Mouse (Mus musculus): ENCODE measurements around the gene Rhbdl1.
A peak's percentile ranks its signal among the peaks of the same experiment; 100 is the strongest.

Rhbdl1 gene

DNA sequence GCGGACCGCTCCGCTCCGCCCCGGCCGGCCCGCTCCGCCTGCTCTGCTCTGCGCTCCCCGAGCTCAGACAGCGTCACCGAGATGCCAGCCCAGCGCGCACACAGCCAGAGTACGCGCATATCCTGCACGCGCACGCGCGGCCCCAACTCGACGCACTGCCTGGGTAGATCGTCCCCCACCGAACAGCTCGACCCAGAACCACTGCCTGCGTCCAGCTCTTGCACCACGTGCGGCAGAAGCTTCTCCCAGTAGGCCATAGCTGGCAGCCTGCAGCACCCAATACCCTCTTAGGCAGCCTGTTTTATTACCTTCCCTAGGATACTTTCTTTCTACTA, at the start of gene Rhbdl1:
TSS of gene Rhbdl1 (minus strand) at position 220 of the 335 bp plus-strand sequence.
- peak; percentile 90 to 93 for DNase-seq

DNA sequence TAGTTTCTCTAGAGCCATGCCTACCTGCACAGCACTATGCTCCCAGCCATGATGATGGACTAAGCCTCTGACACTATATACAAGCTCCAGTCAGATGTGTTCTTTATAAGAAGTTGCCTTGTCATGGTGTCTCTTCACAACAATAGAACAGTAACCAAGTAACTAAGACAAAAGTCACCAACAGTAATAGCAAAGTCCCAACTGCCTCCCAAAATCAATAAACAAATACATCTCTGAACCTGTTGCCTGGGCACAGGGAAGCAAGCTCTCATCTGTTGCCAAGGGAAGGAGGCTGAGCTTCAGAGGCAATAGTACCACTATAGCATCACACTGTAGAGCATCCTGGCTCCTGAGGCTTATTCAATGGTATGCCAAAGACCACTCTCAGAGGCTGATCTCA, 49.7 kb upstream of the Rhbdl1 start:
- DNase-seq: no peak

DNA sequence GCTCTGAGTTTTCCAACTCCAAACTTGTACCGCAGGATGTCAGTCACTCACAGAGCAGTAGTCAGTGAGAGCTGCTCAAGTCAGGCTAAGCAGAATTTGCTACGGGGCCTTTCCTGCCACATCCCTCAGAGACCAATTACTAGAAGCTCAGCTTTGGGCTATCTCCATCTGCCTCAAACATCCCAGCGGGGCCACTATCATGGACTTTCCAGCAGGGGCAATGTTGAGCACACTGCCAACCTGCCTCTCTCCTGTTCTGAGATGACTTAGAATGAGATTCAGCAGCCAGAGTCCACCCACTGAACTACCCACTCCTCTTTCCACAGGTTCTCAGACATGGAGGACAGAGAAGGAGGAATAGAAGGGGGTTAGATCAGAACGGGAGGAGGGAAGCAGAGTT, 48.5 kb upstream of the Rhbdl1 start:
- DNase-seq: peak; percentile 43 to 68

DNA sequence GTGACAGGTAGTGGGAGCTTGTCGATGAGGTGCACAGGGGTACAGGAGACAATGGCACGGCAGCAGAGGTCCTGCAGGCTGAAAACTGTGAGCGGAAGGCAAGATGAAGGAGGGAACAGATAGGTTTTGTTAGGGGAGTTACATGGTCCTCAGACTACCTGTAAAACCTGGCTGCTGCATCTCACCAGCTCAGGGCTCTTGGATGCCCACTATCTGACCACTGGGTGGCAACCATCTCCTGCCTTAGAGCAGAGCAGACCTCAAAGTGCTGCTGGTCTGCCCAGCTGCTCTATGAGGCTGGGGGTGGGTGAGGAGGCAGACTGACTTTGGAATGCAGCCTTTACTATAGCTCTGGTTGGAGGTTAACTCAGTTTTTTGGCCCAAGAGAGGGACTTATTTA, 46.7 kb upstream of the Rhbdl1 start:
- no peak for DNase-seq

DNA sequence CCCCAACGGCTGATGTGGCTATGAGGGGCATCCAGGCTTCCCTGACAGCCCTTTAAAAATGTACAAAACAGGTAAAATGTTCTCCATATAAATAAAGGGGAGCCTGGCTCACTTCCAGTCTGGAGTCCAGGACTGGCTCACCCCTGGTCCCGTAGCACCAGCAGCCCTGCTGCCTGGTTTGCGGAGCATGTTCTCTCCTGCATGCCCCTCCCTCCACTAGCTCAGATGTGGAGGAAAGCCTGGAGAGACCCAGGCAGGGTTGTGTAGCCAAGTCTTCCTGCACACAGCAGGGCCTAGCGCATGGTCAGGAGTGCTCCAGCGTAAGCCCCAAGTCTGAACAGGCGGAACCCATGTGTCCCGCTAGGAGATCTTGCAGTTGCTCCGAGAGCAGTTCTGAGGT, 46.2 kb upstream of the Rhbdl1 start:
- no peak for DNase-seq

DNA sequence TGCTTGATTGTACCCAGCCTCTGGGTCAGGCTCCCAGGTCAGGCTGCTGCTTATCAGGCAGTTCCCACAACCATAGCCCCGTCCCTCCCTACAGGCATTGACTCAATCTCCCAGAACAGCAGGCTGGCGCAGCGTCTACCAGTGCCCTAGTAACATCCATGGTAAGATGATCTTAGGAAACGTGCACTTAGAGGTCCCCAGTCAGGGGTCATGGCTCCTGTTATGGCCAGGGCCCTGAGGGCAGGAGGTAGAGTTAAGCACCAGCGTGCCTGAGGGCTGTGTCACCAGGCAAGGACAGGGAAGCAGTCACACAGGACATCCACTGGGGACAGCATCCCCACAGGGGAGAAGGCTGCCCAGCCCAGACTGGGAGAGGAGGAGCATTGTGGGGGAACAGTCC, 45.2 kb upstream of the Rhbdl1 start:
- no peak for DNase-seq

DNA sequence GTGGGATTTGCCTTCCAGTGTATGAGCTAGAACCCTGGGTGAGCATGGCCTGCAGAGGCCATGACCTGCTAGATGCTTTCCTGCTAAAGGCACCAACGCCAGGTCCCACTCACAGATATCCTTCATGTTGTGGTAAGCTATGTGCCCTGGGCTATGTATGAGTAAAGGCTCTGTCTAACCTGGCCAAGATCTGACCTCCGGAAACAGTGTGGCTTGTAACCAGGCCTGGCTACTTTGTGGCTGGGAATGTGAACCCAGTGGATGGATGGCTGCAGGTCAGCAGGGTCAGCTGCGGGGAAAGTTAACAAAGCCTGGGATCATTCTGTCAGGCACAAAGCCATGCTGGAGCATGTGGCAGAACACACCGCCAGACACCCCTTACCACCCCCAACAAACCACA, 44.6 kb upstream of the Rhbdl1 start:
- no peak for DNase-seq

DNA sequence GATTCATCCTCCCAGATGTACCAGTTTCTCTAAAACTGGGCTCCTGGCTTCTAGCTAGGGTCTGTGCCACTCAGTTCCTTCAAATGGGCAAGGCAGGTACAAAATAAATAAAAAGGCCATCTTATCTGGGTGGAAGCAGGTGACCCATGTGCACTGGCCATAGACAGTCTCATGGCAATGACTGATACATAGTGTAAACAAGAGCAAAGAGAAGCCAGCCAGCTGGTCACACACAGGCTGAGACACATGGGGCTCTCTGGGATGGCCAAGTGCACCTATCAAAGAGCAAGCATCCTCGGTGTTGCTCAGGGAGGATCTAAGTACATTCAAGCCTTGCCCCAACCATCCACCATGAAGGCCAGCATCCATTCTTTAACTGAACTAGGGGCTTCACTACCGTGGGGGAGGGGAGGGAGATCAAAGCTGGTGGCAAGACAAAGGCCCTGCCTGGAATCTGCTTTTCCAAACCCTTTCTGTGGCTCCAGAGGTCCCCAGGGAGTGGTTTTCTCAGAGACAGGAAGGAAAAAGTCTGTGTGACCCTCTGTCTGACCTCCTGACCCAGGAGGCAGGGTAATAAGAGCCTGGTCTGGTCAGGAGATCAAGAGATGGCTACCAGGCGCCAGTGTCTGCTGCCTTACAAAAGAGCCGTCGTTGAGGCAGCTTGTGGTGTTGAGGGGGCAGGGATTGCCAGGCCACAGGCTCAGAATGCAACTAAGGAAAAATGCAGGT, 44.0 kb upstream of the Rhbdl1 start:
- DNase-seq: peak in 1 of 2 experiments; percentile 35

DNA sequence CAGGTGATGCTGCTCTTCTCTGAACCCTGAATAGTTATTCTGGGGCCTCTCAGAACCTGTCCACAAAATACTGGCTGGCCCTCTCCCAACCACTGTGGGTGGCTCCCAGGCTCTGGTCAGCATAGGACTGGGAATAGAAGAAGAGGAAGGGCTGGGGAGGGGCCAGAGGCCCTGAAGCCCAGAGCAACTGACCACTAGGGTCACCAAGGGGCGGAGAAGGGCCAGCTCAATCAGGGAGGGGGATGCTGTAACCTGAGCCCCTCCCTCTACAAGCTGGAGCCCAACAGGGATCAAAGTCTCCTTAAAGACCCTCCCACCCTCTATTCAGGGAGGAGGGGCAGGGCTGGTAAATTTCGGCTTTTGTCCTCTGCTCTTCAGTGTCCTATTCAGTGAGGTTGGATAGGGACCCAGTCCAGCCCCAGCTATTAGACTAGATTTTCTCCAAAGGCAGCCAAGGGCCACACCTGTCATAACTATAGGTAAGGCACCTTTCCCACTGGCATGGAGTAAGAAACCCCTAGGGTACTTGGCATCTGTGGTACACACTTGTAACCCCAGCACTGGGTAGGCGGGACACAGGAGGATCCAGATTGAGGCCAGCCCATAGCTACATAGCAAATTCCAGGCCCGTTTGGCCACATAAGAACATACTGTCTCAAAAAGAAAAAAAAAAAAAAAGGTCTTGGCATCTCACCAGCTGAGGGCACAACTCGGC, 43.3 kb upstream of the Rhbdl1 start, which contains the start of gene Wfikkn1:
TSS of gene Wfikkn1 (minus strand) at position 663 of the 715 bp plus-strand sequence.
- DNase-seq: no peak

DNA sequence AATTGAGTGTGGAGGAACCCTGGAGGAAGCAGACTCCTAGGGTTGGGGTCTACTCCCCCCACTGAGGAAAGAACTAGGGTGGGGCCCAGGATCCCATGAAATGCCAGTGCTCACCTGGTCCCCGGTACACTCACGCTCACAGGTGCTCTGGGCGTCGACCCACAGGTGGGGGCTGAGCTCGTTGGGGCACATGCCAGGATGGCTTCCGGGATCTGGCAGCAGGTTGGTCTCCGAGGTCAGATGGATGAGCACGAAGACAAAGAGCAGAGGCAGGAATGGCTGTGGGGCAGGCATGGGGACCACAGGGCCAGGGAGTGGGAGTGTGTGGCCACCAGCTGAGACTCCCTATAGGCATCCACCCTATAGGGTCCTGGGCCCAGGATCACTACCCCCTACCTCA, 42.7 kb upstream of the Rhbdl1 start:
- peak; percentile 37 to 56 for DNase-seq

DNA sequence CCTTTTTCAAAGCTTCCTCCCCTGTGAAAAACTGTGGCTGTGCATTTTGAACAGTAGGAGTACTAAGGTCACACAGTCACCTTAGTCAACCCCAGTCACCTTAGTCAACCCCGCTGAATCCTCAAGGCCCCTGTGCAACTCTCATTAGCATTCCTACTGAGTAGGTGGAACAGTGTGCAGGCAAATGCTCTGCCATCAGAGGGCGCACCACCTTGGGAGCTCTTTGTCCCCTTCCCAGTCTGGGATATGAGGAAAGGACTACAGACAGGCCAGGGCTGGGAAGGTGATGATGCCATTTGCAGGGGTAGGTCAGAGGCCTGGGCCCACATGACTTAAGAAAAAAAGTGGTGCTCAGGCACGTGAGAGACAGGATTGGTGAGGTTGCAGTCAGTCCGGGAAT, 42.2 kb upstream of the Rhbdl1 start:
- DNase-seq: peak; percentile 56 to 69

DNA sequence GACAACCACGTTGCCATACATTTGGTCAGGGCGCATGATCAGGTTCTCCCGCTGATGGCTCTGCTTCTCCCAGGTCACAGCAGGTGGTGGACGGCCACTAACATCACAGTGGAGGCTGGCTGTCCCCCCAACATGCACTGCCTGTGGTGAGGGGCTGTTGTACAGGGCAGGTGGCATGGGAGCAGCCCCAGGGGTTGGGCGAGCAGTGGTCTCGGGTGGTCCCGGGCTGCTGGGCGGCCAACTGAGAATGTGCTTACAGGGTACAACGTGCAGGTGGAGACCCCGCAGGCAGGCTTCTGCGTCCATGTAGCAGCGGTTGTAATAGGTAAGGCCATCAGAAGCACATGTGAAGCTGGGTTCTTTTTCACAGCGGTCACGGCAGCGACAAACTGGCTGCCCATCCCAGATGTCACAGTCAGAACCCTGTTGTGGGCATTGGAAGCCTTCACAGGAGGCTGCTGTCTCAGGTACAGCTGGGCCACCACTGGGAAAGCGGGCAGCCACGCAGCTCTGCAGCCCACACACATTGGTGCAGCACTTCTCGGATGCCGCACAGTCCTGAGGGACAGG, 41.6 kb upstream of the Rhbdl1 start:
- peak in 1 of 2 experiments; percentile 53 for DNase-seq

DNA sequence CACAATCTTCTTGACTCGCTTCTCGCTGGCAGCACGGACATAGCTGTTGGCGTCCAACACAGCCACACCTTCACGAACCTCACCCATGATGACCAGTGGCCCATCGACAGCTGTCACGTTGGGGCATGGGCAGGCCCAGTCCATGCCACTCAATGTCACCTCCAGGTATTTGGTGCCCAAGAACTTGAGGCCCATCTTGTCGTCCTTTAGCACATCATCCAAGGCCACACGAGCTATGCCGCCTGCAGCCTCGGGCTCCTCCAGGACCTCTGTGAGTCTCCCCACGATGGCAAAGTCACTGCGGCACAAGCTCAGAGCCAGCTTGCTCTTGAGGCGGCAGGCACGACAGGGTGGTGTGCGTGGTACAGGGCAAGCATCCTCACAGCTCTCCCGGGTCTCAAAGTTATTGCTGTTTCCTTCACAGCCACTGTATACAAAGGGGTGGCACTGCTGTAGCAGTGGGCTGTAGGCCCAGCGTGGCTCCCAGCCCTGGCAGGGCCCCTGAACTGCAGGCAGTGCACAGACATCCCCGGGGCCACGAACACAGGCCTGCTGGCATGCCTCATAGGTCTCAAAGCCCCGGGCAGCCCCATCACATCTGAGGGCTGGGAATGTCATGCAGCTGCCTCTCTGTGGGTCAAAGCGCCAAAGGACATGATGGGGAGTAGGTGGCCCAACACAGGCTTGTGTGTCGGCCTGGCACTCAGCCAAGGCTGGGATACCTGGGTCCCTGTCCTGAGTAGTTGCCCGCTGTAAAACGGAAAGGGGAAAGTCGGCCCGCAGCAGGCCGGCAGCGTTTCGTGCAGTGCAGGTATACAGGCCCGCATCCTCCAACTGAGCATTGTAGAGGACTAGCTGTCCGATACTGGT, 40.9 kb upstream of the Rhbdl1 start:
- DNase-seq: peak; percentile 42 to 62

DNA sequence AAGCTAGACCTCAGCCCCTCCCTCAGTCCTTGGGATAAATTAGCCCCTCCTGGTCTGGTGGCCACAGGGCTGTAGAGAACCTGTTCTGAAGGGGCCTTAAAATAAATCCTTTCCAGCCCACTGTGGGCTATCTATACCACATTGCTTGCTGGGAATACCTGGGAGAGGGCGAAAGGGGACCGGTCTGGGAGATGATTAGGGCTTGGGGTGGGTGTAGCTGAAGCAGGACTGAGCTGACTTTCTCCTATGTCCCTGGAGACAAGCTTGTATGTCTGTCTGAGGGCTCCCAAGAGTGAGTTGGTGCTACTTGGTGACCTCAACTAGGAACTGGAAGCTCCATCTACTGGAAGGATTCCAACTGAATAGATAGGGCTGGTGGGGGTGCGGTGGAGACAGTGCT, 39.9 kb upstream of the Rhbdl1 start:
- peak in 1 of 2 experiments; percentile 17 for DNase-seq

DNA sequence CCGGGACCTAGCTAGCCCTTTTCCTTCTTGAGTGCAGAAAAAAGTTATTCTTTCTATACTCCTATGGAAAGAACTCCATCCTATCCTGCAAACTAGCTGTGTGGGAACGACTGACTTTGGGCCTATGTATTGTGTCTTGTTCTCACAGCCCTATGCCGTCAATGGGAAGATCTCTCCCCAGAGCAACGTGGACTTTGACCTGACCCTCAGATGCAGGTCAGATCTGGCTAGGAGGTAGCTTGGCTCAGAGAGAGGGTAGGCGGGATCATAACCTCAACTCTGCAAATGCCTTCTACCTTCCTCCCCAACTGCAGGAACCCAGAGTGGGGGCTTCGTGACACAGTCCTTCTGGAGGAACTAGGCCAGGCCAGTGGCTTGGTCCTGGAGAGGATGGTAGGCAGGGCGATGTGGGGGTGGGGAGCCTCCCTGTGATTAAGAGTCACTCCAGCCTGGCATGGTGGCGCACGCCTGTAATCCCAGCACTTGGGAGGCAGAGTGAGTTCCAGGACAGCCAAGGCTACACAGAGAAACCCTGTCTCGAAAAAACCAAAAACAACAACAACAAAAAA, 39.3 kb upstream of the Rhbdl1 start:
- DNase-seq: peak in 1 of 2 experiments; percentile 55

DNA sequence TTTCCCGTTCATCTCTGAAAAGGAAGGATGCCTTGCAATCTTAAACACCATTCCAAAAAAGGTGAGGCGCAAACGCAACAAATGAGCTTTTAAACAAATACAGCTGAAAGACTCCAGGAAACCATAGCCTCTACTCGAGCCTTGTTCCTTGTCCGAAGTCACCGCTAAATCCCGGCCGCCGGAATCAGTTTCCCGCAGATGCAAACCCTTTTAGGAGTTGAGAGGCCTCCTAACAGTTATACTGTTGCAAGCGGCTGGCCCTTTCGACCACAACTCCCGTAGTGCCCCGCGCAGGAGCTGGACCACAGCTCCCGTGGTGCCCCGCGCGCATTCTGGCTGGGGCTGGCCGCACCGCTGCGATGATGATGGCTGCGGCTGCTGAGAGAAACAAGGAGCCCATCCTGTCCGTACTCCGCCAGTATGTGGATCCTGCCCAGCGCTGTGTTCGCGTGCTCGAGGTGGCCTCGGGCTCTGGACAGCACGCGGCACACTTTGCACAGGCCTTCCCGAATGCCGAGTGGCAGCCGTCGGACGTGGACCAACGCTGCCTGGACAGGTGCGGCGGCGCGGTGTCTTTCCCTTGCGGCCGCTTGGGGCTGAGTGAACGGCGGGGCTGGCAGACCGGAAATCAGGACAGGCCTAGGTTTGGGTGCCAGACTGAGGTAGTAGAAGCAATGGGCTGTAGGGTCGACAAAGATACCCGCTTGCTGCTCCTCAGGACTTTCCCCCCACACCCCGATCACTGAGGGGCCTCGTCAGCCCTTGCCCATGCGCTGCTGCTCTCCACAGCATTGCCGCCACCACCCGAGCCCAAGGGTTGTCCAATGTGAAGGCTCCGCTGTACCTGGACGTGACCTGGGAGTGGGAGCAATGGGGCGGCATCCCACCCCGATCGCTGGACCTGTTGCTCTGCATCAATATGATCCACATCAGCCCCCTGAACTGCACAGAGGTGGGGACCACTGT, 38.4 kb upstream of the Rhbdl1 start:
- DNase-seq: peak; percentile 94 to 95

DNA sequence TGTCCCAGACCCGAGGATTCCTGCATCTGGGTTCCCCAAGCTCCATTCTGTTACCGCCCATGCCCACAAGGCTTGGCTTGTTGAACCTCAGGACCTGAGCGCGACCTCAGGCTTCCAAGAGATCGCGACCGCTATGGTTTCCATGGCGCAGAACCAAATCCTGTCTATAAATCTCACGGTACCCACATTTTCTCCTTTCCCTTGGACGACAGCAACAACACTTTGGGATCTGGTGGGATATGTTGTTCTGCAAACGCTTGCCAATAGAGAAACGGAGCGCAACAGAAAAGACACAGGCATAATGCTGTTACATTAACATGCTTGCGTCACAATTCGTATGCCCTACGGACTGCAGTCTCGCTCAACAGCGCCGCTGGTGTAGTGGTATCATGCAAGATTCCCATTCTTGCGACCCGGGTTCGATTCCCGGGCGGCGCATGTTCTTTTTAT, 37.7 kb upstream of the Rhbdl1 start, which contains the start of gene Mettl26:
TSS of gene Mettl26 (plus strand) at position 354 of the 450 bp plus-strand sequence.
- DNase-seq: peak; percentile 96

DNA sequence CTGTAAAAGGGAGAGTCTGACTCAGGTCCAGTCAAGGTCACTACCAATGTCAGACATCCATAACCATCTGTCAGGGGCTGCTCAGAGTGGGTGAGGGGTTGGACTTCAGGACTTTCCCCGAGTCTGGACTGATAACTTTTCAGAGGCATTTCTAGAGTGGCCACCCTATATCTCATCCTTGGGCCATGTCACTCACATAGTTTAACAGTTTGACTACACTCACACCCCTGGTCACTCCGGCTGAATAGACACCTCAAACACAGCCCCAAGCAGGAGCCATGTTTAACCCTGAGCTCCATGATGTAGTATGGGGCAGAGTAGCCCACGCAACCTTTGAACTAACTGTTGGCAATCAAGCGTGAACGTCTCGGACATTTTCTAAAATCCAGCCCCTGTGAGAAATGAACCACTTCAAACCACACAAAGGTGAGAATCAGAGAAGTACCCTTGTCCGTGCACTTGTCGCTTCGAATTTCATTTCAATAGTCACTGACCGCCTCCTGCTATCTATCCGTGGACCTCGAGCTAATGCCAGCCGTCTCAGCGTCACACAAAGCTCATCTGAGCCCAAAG, 37.1 kb upstream of the Rhbdl1 start:
- no peak for DNase-seq

DNA sequence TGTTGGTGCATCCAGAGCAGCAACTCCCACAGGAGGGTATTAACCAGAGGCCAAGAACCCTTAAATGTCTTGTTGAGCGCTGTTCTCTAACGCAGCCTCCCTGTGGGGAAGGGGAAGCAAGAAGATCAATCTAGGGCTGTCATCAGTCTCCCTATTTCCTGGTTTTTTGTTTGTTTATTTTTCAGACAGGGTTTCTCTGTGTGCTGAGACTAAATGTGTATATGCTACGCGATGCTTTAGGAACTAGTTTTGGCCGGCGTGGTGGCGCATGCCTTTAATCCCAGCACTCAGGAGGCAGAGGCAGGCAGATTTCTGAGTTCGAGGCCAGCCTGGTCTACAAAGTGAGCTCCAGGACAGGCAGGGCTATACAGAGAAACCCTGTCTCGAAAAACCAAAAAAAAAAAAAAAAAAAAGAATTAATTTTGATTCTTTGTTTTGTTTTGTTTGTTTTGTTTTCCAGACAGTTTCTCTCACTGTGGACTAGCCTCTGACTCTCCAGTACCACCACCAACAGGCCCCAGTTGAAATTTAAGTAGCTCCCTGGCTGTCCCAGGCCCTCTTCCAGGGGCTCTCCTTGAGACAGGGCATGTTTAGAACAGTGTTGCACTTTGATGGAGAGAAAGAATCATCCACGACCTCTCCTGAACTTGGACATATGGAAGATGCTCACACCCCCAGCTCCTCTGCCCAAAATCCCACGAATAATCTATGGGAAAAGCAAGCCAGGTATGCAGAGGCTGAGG, 36.5 kb upstream of the Rhbdl1 start:
- DNase-seq: peak in 1 of 2 experiments; percentile 3

DNA sequence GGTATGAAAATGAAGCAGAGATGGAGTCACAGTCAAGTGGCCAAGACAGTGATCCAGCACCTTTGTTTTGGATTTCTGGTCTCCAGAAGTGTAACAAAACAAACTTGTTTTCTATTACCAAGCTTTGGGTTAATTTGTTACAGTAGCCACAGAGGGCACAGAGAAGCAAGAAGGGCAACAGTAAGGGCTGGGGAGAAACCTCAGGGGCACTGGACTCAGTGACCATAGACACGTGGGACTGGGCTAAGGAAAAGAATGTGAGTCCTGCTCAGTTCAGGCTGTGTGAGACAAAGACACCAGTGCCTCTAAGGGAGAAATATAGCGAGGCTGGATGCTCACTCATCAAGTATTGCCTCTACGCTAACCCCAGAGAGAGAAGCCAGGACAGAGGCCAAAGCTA, 35.6 kb upstream of the Rhbdl1 start:
- DNase-seq: peak in 1 of 2 experiments; percentile 3

Measured in cerebellum, postnatal 25 days (tissue).